ENCODE assay signal across 26 mouse cellular contexts in genomic region chr1:131640062-131640461, GRCm38 (mm10). TPM values are rescaled to one million over a fixed set of nuclear protein-coding genes. Genes with fewer than 3 reads are reported as not detected.
"Had no signal": no experiment of that assay in that cellular context is flagged by ENCODE, and none has a peak within 500 bp of the region (broad histone marks: within the 10 kb centered on the region; RNA-seq: fewer than 3 reads in every experiment).

No protein-coding gene starts in this region.

- DNase-seq: kidney, adult 11 months; kidney, adult 8-10 months; kidney, postnatal 10 days; kidney, postnatal 4 days; left cerebral cortex, postnatal 4 days; lung, adult 2 months; right cerebral cortex, adult 18-20 months; right cerebral cortex, postnatal 14 days; right cerebral cortex, postnatal 4 days; thymus, postnatal 25 days had no signal

- H3K27ac ChIP-seq: kidney, embryonic 15.5 days; limb, embryonic 12.5 days; limb, embryonic 15.5 days; macrophage; midbrain, embryonic 12.5 days; midbrain, embryonic 15.5 days; neural tube, embryonic 12.5 days; neural tube, embryonic 15.5 days; stomach, postnatal 0 days had no signal

- ATAC-seq: midbrain, embryonic 15.5 days had no signal

- H3K27me3 ChIP-seq: kidney, embryonic 15.5 days; limb, embryonic 12.5 days; limb, embryonic 15.5 days; midbrain, embryonic 12.5 days; midbrain, embryonic 15.5 days; neural tube, embryonic 12.5 days; neural tube, embryonic 15.5 days had no signal

- H3K9ac ChIP-seq: kidney, embryonic 15.5 days; limb, embryonic 12.5 days; limb, embryonic 15.5 days; midbrain, embryonic 12.5 days; midbrain, embryonic 15.5 days; neural tube, embryonic 12.5 days; neural tube, embryonic 15.5 days had no signal

- H3K36me3 ChIP-seq: kidney, embryonic 15.5 days; limb, embryonic 12.5 days; limb, embryonic 15.5 days; midbrain, embryonic 12.5 days; midbrain, embryonic 15.5 days; neural tube, embryonic 12.5 days; neural tube, embryonic 15.5 days had no signal

- H3K4me2 ChIP-seq: kidney, embryonic 15.5 days; limb, embryonic 12.5 days; limb, embryonic 15.5 days; midbrain, embryonic 12.5 days; midbrain, embryonic 15.5 days; neural tube, embryonic 12.5 days; neural tube, embryonic 15.5 days had no signal

- H3K4me1 ChIP-seq: kidney, embryonic 15.5 days; limb, embryonic 12.5 days; limb, embryonic 15.5 days; midbrain, embryonic 12.5 days; midbrain, embryonic 15.5 days; neural tube, embryonic 12.5 days; neural tube, embryonic 15.5 days had no signal

- H3K9me3 ChIP-seq: kidney, embryonic 15.5 days; limb, embryonic 12.5 days; limb, embryonic 15.5 days; midbrain, embryonic 12.5 days; midbrain, embryonic 15.5 days; neural tube, embryonic 12.5 days; neural tube, embryonic 15.5 days had no signal

- H3K4me3 ChIP-seq: kidney, embryonic 15.5 days; limb, embryonic 12.5 days; limb, embryonic 15.5 days; midbrain, embryonic 12.5 days; midbrain, embryonic 15.5 days; neural tube, embryonic 12.5 days; neural tube, embryonic 15.5 days had no signal

RNA-seq across cellular contexts. Expression of gene Ctse, which starts 2.0 kb away (rescaled TPM):
- total RNA-seq: layer of hippocampus, postnatal 14 days had no signal
- polyA plus RNA-seq: neural tube, embryonic 15.5 days had no signal

RNA-seq across cellular contexts. Expression of gene Avpr1b, which starts 41.0 kb away (rescaled TPM):
- total RNA-seq: left cerebral cortex, adult 8-10 months; left cerebral cortex, postnatal 14 days; left cerebral cortex, postnatal 4 days; megakaryocyte, adult 5-6 weeks had no signal
- polyA plus RNA-seq: kidney, embryonic 15.5 days; limb, embryonic 12.5 days; limb, embryonic 15.5 days; lung, adult 2 months; lung, embryonic 16.5 days; macrophage; midbrain, embryonic 12.5 days; midbrain, embryonic 15.5 days; neural tube, embryonic 12.5 days; neural tube, embryonic 15.5 days; stomach, embryonic 14.5 days; thymus, postnatal 0 days had no signal
